Mouse (Mus musculus) layer of hippocampus, adult 9-10 months (tissue): ENCODE measurements at regions not wholly inside any gene's neighbourhood (a gene's known extent, or its start where the extent isn't known, plus 50 kb on each side); places are given as distances from the start of the nearest gene placed in this dataset.

Source experiments
- DNase-seq: peaks from one replicate; pipeline ENCODE4 v3.0.0; 2022; ENCODE audit warnings: low spot score

- DNase-seq: no peak
These were observed 315.9 kb downstream of the Tmem135 start for GRCm38 (mm10) chr7:89088141-89088540.

GRCm38 (mm10) chr7:89086348-89086747, 317.7 kb downstream of the Tmem135 start:
- DNase-seq: peak; percentile 55

- no peak for DNase-seq
These were observed 329.9 kb downstream of the Tmem135 start for GRCm38 (mm10) chr7:89073939-89074690.

GRCm38 (mm10) chr7:89070030-89070429, 334.0 kb downstream of the Tmem135 start:
- DNase-seq: no peak

GRCm38 (mm10) chr7:89064462-89064861, 339.6 kb downstream of the Tmem135 start:
- DNase-seq: no peak

GRCm38 (mm10) chr7:89063630-89064029, 340.4 kb downstream of the Tmem135 start:
- DNase-seq: no peak

GRCm38 (mm10) chr7:89054494-89054893, 349.5 kb downstream of the Tmem135 start:
- DNase-seq: no peak

GRCm38 (mm10) chr7:89051240-89051639, 352.8 kb downstream of the Tmem135 start:
- DNase-seq: no peak

GRCm38 (mm10) chr7:89046405-89047217, 357.4 kb downstream of the Tmem135 start:
- DNase-seq: no peak

GRCm38 (mm10) chr7:89042977-89043376, 361.0 kb downstream of the Tmem135 start:
- no peak for DNase-seq

- DNase-seq: no peak
These were observed 362.7 kb downstream of the Tmem135 start for GRCm38 (mm10) chr7:89041287-89041686.

- DNase-seq: no peak
These were observed 363.9 kb downstream of the Tmem135 start for GRCm38 (mm10) chr7:89040139-89040538.

GRCm38 (mm10) chr7:89035138-89035996, 368.7 kb downstream of the Tmem135 start:
- DNase-seq: no peak

GRCm38 (mm10) chr7:89023230-89024030, 380.6 kb downstream of the Tmem135 start:
- no peak for DNase-seq

GRCm38 (mm10) chr7:88998815-88999392, 405.1 kb downstream of the Tmem135 start:
- DNase-seq: no peak

- DNase-seq: no peak
These were observed 406.1 kb downstream of the Tmem135 start for GRCm38 (mm10) chr7:88997815-88998477.

GRCm38 (mm10) chr7:88974436-88974835, 429.6 kb downstream of the Tmem135 start:
- no peak for DNase-seq

- DNase-seq: no peak
These were observed 443.2 kb downstream of the Tmem135 start for GRCm38 (mm10) chr7:88960841-88961240.

- DNase-seq: no peak
These were observed 443.8 kb downstream of the Tmem135 start for GRCm38 (mm10) chr7:88960190-88960589.

- DNase-seq: no peak
These were observed 444.5 kb downstream of the Tmem135 start for GRCm38 (mm10) chr7:88959332-88960124.
